Mouse (Mus musculus) spleen, embryonic (tissue): Measurements from ENCODE around the gene Kpna3.
"Not testable (repeated sequence)": the region's sequence is repeated elsewhere in the genome, so short reads cannot be mapped to it uniquely, and the experiment has no call there.

ENCODE experiments used
- CTCF ChIA-PET: fragments of 350-600 bp; sonication (Branson Sonifier 250); formaldehyde crosslinking; loops from one replicate; lab custom pipeline; 2022; lab: Charles Lee

Gene Kpna3

DNA sequence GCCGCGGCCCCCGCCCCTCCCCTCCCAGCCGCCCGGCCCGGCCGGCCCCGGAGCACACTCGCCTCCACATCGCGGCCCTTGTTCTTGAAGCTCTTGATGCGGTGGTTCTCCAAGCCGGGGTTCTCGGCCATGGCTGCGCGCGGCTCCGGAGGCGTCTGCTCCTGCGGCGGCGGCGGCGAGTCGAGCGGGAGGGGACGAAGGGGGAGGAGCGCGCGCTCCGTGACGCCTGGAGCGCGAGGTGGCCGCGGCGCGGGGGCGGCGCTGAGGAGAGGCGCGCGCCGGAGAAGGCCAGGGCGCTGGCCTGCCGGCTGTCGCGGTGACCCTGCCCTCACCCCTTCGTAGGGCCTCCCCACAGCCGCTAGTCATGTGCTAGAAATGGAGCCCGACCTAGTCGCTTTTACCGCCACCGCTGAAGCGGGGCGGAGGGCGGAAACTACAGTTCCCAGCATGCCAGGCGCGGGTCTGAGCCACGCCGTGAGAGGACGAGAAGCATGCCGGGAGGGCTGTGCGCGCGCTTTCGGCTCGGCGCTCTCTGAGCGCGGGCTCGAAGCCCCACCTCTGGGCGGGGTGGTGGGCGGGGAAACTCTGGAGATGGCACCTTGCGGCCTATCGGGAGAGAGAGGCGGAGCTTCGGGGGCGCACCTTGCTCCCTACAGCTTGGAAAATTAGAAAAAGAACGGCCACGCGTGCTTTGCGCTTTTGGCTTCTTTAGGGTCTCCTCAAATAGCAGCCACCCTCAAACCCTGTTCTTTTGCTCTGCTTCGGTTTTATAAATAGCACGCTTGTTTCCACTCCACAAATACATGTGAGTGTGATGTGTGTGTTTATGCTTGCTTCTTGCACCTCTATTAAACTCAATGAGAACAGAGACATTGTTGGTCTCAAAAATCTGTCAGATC, at the start of gene Kpna3:
TSS of gene Kpna3 (minus strand) at position 214 of the 899 bp plus-strand sequence.
- CTCF ChIA-PET: interaction anchor here (0.6 kb wide), 1 partner anchor 396 kb away, joined by 5 read pairs; no protein-coding TSS in a partner anchor

DNA sequence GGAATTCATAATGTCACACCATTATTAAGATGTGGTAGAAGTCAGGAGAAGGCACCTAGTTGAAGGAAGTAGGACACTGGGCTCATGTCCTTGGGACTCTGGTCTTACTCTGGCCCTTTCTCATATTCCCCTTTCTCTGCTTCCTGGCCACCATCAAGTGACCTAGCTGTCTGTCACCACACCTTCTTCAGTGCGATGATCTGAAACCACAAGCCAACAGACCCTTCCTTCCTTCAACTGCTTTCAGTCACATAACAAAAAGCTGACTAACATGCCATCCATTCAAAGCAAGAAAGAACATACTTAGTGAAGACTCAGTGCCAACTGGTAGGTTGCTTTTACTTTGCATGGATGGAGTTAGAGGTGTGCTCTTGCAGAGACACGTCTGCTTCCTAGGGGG, 20.7 kb upstream of the Kpna3 start:
- CTCF ChIA-PET: no interaction called here

DNA sequence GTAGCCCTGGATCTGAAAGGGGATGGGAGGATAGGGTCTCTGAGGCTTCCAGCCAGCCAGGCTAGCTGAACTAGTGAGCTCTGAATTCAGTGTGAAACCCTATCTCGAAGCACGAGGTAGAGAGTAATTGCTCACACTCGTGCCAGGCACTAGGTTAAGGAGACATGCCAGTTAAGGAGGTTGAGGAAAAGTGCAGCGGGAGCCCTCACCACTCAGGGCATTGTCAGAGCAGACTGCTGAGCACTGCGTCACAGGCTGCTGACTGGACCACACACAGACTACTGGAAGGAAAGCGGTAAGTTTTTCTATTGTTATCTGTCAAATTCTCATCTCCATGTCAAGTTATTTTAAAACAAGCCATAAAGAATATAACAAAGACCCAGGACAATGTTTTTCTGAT, 17.8 kb upstream of the Kpna3 start:
- CTCF ChIA-PET: no interaction called here

DNA sequence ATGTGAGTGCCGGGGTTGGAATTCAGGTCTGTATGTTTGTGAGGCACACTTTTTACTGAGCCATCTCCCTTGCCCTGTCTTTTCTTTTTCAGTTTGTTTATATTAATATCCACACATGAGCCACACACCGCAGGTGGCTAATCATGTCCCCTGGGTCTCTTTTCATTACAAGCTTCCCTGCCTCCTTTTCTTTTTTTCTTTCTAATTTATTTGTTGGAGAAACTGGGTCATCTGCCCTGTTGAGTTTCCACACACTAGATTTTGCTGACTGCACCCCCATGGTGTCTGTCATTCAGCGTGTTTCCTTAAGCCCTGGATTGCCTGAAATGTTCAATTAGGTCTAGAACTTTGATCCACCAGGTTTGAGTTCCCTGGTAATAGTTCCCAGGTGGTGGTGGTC, 15.9 kb upstream of the Kpna3 start:
- CTCF ChIA-PET: interaction anchor here (0.6 kb wide), 1 partner anchor 998 kb away, joined by 15 read pairs; no protein-coding TSS in a partner anchor

- CTCF ChIA-PET: no interaction called here
These were observed 13.4 kb upstream of the Kpna3 start for GRCm38 (mm10) chr14:61453032-61453431.

DNA sequence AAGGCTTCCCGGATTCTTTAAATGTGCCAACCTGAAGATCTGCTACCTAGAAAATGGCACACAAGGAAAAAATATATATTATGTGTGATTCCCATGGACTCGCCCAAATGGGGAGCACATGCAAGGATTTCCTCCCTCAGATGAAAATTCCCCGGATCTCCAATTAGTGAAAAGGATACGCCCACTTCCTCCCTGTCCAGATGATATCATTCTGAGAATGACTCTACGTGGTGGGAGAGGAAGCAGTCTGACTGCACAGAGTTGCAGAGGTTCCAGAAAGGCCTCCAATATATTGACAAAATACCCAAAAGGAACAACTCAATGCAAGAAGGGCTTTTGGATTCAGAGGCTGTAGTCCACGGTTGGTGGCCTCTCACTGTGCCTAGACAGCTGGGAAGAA, 12.8 kb upstream of the Kpna3 start:
- CTCF ChIA-PET: no interaction called here

GRCm38 (mm10) chr14:61447775-61448174, 8.1 kb upstream of the Kpna3 start:
- CTCF ChIA-PET: no interaction called here

- CTCF ChIA-PET: interaction anchor here (0.6 kb wide), 1 partner anchor 397 kb away, joined by 5 read pairs; no protein-coding TSS in a partner anchor
These were observed 473 bp downstream of the Kpna3 start for GRCm38 (mm10) chr14:61439141-61439660.

DNA sequence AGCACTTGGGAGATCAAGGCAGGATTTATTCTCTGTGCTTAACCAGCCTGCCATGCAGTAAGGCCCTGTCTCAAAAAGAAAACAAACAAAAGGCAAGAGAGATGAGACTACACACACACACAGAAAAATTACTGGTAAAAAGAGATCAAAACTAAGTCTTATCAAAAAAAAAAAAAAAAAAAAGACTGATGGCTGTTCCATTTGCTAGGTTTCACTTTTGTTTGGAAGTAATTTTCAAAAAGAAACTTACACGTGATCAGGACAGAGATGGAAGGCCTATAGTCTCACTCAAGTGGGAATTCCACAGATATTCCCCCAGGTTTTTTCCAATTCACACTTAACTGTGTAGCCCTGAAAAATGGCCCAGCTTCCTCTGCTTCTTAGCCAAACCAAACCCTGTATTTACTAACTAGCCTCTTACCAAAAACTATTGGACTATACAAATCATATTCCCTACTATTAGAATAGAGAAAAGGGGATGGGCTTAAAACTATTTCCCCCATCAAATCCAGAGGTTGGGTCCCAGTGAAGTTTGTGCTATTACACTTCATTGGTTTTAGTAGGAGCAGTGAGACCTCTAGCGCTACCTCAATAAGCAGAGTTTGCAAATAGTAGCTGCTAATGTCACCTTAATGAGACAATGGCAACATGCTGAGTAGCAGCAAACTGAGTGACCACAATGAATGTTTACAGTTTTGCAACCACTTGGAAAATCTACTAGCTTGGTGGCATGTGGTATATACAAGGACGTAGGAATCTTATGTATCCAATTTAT, 1.3 kb downstream of the Kpna3 start:
- CTCF ChIA-PET: no interaction called here

DNA sequence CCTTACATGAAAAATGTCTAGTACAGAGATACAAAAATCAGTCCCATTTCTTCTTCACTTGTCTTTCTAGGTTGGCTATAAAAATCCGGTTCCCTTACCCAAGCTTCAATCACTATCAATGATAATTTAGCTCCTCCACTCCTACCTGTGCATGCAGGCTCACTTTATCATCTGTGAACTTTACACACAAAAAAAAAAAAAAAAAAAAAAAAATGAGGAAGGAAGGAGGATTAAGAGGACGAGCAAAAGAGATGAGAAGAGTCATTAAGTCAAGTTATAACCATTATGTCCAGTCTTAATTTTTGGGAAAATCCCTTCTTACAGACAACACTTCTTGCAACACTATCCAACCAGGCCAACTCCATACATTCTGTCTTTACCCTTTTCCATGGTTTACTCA, 2.8 kb downstream of the Kpna3 start:
- CTCF ChIA-PET: interaction anchor here (0.6 kb wide), 1 partner anchor 897 kb away, joined by 3 read pairs; no protein-coding TSS in a partner anchor

GRCm38 (mm10) chr14:61428126-61428787, 11.4 kb downstream of the Kpna3 start:
- CTCF ChIA-PET: interaction anchor here (0.5 kb wide), 1 partner anchor 15 kb away, joined by 6 read pairs; no protein-coding TSS in a partner anchor

- CTCF ChIA-PET: not testable (repeated sequence)
These were observed 12.6 kb downstream of the Kpna3 start for GRCm38 (mm10) chr14:61427095-61427494.

GRCm38 (mm10) chr14:61425080-61425665, 14.5 kb downstream of the Kpna3 start:
- CTCF ChIA-PET: no interaction called here

DNA sequence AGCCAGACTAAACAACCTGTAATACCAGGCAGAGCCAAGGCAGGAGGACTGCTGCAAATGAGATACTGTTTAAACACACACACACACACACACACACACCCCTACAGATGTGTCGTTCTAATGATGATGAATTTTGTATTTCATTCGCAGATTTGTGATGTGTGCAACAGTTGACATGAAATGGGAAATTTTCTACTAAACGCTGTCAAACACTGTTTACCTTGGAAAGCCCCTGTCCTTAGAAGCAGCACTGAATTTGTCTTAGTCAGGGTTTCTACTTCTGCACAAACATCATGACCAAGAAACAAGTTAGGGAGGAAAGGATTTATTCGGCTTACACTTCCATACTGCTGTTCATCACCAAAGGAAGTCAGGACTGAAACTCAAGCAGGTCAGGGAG, 24.0 kb downstream of the Kpna3 start:
- CTCF ChIA-PET: no interaction called here

GRCm38 (mm10) chr14:61415311-61415710, 24.4 kb downstream of the Kpna3 start:
- CTCF ChIA-PET: no interaction called here

DNA sequence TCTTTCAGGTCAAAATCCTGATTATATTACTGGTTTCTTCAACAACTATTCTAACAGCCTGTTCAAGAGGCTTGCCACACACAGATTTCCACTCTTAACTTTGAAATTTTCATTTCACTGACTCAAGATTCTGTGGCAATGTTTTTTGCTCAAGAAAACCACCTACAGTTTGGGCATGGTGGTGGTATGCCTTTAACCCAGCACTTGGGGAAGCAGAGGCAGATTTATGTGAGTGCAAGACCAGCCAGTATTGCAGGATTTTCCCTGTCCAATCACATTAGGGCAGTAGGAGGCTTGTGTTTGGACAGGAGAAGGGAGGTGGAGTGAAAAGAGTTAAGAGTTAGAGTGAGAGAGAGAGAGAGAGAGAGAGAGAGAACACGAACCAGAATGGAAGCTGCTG, 24.9 kb downstream of the Kpna3 start:
- CTCF ChIA-PET: no interaction called here

DNA sequence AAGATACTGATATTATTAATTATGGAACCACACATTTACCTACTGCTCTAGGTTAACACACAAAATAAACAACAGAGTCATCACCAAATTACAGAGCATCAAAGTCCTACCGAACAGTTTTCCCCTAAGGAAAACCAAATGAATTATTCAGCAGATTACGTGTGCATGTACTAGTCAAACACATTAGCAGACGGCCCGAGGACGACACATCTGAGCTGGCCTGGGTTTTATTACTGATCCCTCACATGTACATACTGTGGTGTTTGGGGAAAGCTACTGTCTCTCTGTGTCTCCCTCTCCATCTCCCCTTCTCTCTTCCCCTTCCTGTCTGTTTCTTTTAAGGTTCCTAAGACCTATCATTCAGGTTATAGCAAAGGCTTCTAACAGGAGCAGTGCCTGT, 25.5 kb downstream of the Kpna3 start:
- CTCF ChIA-PET: no interaction called here

- CTCF ChIA-PET: no interaction called here
These were observed 26.0 kb downstream of the Kpna3 start for GRCm38 (mm10) chr14:61413686-61414085.

DNA sequence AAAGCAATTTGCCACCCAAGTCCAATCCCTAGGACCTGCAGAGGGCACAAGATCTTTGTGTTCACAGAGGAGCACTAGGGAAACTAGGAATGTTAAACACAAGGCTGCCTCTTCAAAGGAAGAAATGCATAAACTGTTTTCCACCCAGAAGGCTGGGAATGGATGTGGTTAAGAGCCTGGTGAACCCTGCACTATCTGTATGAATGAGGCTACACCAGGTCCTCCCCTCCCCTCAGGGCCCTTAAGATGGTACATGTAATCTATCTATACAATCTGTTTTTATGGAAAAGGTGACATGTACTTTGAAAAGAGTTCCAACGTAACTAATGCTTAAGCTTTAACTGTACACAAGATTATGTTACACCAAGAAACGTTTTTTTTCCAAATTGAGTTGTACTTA, 29.7 kb downstream of the Kpna3 start:
- CTCF ChIA-PET: no interaction called here

DNA sequence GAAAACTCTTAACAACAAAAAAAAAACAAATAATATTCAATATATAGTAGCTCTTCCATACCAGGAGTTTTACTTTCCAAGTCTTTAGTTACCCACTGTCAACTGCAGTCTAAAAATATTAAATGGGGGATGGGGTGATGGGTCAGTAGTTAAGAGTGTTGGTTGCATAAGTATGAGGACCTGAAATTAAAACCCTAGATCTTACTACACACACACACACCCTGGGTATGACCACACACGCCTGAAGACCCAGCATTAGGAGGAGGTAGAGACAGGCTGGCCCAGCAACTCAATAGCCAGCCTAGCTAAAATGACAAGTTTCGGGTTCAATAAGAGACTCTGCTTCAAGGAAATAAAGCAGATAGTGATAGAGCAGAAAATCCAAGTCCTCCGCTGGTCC, 32.6 kb downstream of the Kpna3 start:
- CTCF ChIA-PET: no interaction called here

GRCm38 (mm10) chr14:61405761-61406160, 33.9 kb downstream of the Kpna3 start:
- CTCF ChIA-PET: no interaction called here
